Mouse (Mus musculus): ENCODE measurements at regions not wholly inside any gene's neighbourhood (a gene's known extent, or its start where the extent isn't known, plus 50 kb on each side); places are given as distances from the start of the nearest gene placed in this dataset.

- DNase-seq (ENCODE audit: low spot score) = no peak
Observed at GRCm38 (mm10) chr17:83093862-83094261, 121.2 kb upstream of the Pkdcc start.

GRCm38 (mm10) chr17:83096451-83096850, 118.6 kb upstream of the Pkdcc start:
- no peak for DNase-seq (ENCODE audit: low spot score)

- DNase-seq (ENCODE audit: low spot score) = no peak
Observed at GRCm38 (mm10) chr17:83097998-83098397, 117.1 kb upstream of the Pkdcc start.

GRCm38 (mm10) chr17:83098679-83099413, 116.2 kb upstream of the Pkdcc start:
- DNase-seq (ENCODE audit: low spot score) = no peak

GRCm38 (mm10) chr17:83101035-83101434, 114.1 kb upstream of the Pkdcc start:
- no peak for DNase-seq (ENCODE audit: low spot score)

GRCm38 (mm10) chr17:83101756-83102155, 113.3 kb upstream of the Pkdcc start:
- DNase-seq (ENCODE audit: low spot score) = no peak

- DNase-seq (ENCODE audit: low spot score) = no peak
Observed at GRCm38 (mm10) chr17:83102675-83103412, 112.2 kb upstream of the Pkdcc start.

- no peak for DNase-seq (ENCODE audit: low spot score)
Observed at GRCm38 (mm10) chr17:83108151-83108550, 106.9 kb upstream of the Pkdcc start.

GRCm38 (mm10) chr17:83109792-83110440, 105.2 kb upstream of the Pkdcc start:
- DNase-seq (ENCODE audit: low spot score) = no peak

GRCm38 (mm10) chr17:83110556-83110955, 104.5 kb upstream of the Pkdcc start:
- DNase-seq (ENCODE audit: low spot score) = no peak

GRCm38 (mm10) chr17:83115146-83115545, 99.9 kb upstream of the Pkdcc start:
- DNase-seq (ENCODE audit: low spot score) = no peak

GRCm38 (mm10) chr17:83115832-83116480, 99.1 kb upstream of the Pkdcc start:
- no peak for DNase-seq (ENCODE audit: low spot score)

GRCm38 (mm10) chr17:83120665-83121232, 94.3 kb upstream of the Pkdcc start:
- no peak for DNase-seq (ENCODE audit: low spot score)

GRCm38 (mm10) chr17:83122525-83123280, 92.4 kb upstream of the Pkdcc start:
- no peak for DNase-seq (ENCODE audit: low spot score)

- DNase-seq (ENCODE audit: low spot score) = no peak
Observed at GRCm38 (mm10) chr17:83125057-83125456, 90.0 kb upstream of the Pkdcc start.

- DNase-seq (ENCODE audit: low spot score) = no peak
Observed at GRCm38 (mm10) chr17:83127842-83128241, 87.2 kb upstream of the Pkdcc start.

- DNase-seq (ENCODE audit: low spot score) = no peak
Observed at GRCm38 (mm10) chr17:83128843-83129544, 86.1 kb upstream of the Pkdcc start.

- DNase-seq (ENCODE audit: low spot score) = no peak
Observed at GRCm38 (mm10) chr17:83129658-83130057, 85.4 kb upstream of the Pkdcc start.

- no peak for DNase-seq (ENCODE audit: low spot score)
Observed at GRCm38 (mm10) chr17:83133201-83133600, 81.9 kb upstream of the Pkdcc start.

GRCm38 (mm10) chr17:83135441-83136120, 79.5 kb upstream of the Pkdcc start:
- DNase-seq (ENCODE audit: low spot score) = no peak

Measured in c-Kit-positive CD71-positive TER-119-positive erythroid progenitor cells, embryonic 14.5 days (primary cell).